Mouse (Mus musculus) left cerebral cortex, adult 18-20 months (tissue): ENCODE data around the gene Celf2. TPM values are rescaled to one million over a fixed set of nuclear protein-coding genes. Genes with fewer than 3 reads are reported as not detected.
A peak's percentile ranks its signal among the peaks of the same experiment; 100 is the strongest.

ENCODE experiments used
- DNase-seq, 2 experiments: peaks; one replicate each; pipeline ENCODE4 v3.0.0; 2021 to 2022; ENCODE audit warnings: low spot score in 2 of 2, mixed read lengths in 1 of 2
- total RNA-seq, 2 experiments: library from RNA; stranded (reverse); gene quantifications; 2 replicates each; pipeline ENCODE4 v1.2.3; 2021

Celf2 gene
- total RNA-seq, 2 experiments from 2014 or later, result 380 to 425 TPM

- DNase-seq, result no peak
Observed at GRCm38 (mm10) chr2:6925505-6925904, 583.9 kb downstream of the Celf2 start.

- DNase-seq, result no peak
Observed at GRCm38 (mm10) chr2:6923738-6924474, 585.5 kb downstream of the Celf2 start.

GRCm38 (mm10) chr2:6915386-6915785 lies 594.0 kb downstream of the Celf2 start:
- no peak for DNase-seq

- DNase-seq, result no peak
Observed at GRCm38 (mm10) chr2:6913315-6913714, 596.0 kb downstream of the Celf2 start.

GRCm38 (mm10) chr2:6911932-6912331 lies 597.4 kb downstream of the Celf2 start:
- DNase-seq, result peak; percentile 43 to 64

GRCm38 (mm10) chr2:6909921-6910320 lies 599.4 kb downstream of the Celf2 start:
- DNase-seq, result no peak

- no peak for DNase-seq
Observed at GRCm38 (mm10) chr2:6904411-6904810, 605.0 kb downstream of the Celf2 start.

- DNase-seq, result no peak
Observed at GRCm38 (mm10) chr2:6903251-6903763, 606.1 kb downstream of the Celf2 start.

GRCm38 (mm10) chr2:6896896-6897295 lies 612.5 kb downstream of the Celf2 start:
- no peak for DNase-seq

- no peak for DNase-seq
Observed at GRCm38 (mm10) chr2:6893597-6893996, 615.8 kb downstream of the Celf2 start.

DNA sequence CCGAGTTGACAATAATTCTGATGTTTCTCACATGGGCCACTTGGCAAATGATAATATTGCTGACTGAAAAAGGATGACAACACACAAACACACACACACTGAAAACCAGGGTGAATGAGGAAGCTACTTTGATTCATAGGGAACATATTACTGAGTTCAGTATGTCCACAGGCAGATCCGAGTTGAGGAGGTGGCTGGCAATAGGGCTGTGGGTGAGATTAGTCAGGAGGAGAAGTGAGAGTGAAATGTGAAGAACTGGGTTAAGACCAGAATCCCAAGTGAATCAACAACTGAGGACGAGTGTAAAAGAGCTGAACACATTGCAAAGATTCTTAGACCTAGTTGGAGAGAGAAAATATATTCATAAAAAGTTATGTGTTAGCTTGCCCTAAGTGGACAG lies 616.3 kb downstream of the Celf2 start:
- DNase-seq, result no peak

DNA sequence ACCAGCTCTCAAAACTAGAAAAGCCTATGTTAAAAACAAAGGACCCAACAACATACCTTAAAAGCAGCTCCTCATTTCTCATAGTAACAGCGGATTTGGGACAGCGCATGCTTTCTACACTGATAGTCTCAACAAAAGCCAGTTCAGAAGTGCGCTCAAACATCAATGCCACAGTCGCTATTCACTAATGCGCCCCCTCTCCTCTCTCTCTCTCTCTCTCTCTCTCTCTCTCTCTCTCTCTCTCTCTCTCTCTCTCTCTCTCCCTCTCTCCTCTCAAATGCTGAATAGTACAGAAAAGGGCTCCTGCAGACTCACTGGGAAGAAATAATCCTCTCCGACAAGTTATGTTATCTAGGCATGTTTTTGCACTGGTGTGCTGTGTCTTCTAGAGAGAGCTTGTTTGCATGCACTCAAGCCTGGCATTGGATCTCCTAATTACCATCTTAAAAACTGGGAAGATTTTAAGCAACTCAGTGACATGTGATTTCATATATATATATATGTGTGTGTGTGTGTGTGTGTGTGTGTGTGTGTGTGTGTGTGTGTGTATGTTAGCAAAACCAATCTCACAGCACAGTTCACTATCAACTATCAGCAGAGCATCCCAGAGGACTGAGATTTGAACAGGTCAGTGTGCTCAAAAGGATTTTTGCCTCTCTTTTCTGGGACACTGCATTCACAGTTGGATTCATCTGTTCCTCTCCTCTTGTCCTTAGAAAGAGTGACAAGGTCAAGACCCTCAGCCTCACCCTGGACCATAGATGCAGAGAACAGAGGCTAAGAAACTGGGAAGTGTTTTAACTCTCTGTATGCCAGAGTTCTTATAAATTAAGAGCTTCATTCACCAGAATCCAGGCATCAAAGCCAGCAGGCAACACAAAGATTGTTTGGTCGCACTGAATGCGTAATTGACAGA lies 624.3 kb downstream of the Celf2 start:
- DNase-seq, result no peak

DNA sequence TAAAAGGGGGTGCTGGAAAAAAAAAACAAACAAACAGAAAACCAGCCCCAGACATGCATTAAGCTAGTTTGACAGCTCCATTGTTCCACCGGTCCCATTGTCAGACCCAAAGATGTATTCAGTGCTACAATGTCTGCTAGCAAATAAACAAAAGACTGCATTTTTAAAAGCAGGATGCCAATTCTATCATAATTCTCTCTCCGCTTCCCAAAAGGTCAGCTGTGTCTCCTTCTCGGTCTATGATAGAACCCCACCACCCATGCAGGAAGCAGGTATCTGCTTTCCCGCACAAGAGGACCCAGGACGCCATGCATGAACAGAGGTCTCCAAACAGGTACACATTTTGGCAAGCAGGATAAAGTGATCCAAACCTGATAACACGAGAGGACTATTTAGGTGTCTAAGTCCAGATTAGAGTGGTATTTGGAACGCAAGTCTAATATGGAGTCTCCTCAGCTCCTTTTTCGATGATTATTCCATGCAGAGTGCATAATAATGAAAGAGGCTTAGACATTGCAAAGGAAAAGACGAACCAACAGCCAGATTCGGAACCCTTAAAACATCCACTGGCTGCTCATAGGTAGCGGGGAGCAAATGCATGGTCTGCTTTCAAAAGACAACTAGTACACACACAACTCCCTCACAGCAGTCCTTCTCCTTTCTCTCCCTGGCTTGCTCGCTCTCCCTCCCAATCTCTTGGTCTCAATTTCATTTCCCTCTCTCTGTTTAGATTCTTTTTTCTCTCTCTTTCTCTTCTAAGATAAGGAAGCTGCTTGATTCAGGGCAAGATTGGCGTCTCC lies 625.2 kb downstream of the Celf2 start:
- no peak for DNase-seq

DNA sequence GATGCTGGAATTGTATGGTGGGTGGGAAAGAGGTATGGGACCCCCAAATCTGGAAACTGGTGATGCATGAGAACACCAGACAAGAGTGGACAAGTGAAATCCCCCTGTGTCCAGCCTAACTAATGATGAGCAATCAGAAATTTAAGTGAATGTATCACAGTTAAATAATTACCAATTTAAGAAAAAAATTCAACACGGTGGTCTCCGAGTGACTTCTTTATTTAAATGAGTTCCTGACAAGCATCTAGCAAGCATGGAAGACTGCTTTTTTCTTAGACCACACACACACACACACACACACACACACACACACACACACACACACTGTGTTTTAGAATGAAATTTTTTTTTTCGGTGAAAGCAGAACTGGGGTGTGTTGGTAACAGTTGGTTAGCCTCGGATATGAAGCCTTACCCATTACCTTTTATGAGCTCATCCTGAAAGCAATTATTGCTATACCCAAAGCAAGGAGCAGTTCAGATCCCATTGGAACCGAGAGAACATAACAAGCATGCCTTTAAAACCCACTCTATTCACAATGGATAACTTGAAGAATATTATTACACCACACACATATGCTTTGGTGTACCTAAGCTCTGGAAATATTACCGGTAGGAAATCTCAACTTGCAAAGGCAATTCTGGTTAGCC lies 627.0 kb downstream of the Celf2 start:
- no peak for DNase-seq

GRCm38 (mm10) chr2:6880941-6881575 lies 628.3 kb downstream of the Celf2 start:
- DNase-seq, result no peak

- no peak for DNase-seq
Observed at GRCm38 (mm10) chr2:6877094-6877493, 632.3 kb downstream of the Celf2 start.

DNA sequence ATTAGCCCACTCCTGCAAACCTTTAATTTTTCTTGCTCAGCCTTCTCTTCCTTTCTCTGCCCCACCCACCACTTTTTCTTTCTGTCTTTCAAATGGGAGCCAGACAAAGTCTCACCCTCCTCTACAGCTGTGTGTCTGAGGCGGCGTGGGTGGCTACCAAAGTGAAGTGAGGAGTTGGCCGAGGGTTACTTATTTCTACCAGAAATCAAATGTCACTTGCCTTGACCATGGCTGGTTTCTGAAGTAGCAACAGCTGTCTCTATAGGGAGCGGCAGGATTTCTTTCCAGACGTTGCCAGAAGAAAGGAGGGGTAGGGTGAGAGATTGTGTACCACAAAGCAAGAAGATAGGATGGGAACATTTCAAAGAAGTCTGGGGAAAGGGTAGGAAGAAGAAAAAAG lies 632.8 kb downstream of the Celf2 start:
- peak; percentile 61 to 72 for DNase-seq

GRCm38 (mm10) chr2:6875071-6875611 lies 634.2 kb downstream of the Celf2 start:
- no peak for DNase-seq

GRCm38 (mm10) chr2:6874266-6874955 lies 635.0 kb downstream of the Celf2 start:
- DNase-seq, result no peak
